Mouse (Mus musculus): Measurements from ENCODE around the gene Plagl1.
"Not testable (repeated sequence)": the region's sequence is repeated elsewhere in the genome, so short reads cannot be mapped to it uniquely, and the experiment has no call there.

Plagl1 gene

GRCm38 (mm10) chr10:13060021-13060668 lies at the start of gene Plagl1:
TSS of gene Plagl1 (plus strand) at chr10:13060504.
- DNase-seq (ENCODE audit: low read depth, low spot score) = no peak

DNA sequence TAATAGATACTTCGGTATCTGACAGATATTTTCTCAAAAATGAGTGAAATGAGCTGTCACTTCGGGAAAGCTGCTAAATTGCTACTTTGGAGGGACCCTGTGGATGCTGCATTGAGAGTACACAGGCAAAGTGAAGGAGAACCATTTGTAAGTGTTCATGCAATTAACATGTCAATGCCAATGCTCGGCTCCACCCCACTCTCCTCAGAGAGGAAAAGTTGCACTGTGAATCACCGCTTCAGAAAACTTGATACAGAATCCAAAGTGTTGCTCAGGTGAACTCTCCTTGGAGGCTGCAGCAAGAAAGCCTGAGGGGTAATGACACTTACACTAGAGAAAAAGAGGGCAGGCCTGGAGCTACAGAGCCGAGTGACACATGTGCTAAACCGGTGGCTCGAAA lies 46.3 kb upstream of the Plagl1 start:
- no peak for DNase-seq (ENCODE audit: low read depth, low spot score)

- peak; percentile 73 for DNase-seq (ENCODE audit: low read depth, low spot score)
These were observed 43.7 kb upstream of the Plagl1 start for GRCm38 (mm10) chr10:13016573-13016972.

DNA sequence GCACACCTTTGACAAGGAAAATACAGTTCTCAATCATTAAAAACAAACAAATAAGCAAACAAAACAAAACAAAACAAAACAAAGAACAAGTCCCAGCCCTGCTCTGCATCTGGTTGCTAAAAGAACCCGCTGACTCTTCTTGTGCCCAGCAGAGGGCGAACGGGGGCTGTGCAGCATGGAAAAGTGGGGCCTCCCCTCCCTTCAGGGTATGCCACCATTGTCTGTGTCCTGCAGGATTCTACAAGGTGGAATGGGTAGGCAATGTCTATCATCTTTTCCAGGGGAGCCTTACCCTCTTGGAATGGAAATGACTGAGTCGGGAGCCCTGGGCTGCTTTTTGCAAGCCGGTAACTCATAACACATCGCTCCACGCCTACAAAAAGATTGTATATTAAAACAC lies 41.8 kb upstream of the Plagl1 start:
- peak; percentile 42 for DNase-seq (ENCODE audit: low read depth, low spot score)

- no peak for DNase-seq (ENCODE audit: low read depth, low spot score)
These were observed 41.3 kb upstream of the Plagl1 start for GRCm38 (mm10) chr10:13019026-13019425.

- no peak for DNase-seq (ENCODE audit: low read depth, low spot score)
These were observed 38.2 kb upstream of the Plagl1 start for GRCm38 (mm10) chr10:13022103-13022502.

DNA sequence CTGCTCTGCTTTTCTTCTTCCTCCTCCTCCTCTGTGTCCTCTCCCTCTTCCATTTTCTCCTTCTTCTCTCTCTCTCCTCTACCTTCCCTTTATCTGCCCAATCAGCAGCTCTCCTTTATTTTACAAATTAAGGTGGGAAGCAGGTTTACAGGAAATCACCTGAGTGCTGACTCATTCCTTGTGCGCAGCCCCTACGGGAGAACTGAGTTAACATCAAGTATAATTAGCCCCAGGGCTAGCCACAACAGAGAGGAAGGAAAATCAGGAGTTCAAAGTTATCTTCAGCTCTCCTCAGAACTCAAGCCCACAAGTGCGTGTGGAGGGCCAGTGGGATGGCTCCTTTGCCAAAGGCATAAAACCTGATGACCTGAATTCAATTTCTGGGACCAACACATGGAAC lies 36.3 kb upstream of the Plagl1 start:
- DNase-seq (ENCODE audit: low read depth, low spot score) = not testable (repeated sequence)

DNA sequence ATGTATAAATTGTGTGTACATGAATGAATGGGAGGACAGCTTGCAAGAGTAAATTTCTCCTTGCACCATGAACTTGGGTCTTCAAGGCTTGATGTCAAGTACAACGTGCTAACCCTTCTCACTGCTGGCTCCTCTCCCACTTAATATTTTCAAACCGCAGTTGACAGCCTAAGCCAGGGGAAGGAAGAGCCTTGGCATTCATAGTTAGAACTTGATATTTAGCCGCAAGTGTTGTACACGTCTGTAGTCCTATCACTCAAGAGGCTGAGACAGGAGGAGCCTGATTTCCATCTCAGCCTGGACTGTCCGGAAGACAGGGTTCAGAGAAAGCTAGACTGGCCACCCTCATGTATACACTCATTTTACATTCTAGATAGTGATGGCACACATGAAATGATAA lies 32.6 kb upstream of the Plagl1 start:
- DNase-seq (ENCODE audit: low read depth, low spot score) = no peak

DNA sequence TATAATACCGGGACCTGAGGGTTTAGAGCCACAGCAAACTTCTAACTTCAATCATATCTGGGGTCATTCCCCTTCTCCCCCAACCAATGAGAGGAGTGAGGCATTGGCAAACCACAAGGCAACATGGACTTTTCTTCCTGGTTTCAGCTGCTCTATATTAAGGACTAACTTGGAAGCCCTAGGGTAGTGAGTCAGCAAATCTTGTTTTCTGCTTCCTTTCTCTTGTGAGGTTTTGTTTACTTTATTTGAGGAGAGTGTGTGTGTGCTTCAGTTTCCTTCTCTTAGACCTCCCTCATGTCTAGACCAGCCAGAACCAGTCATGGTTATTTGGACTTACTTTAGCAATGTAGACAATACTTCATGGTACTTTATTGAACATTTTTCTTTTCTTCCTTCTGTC lies 32.1 kb upstream of the Plagl1 start:
- DNase-seq (ENCODE audit: low read depth, low spot score) = no peak

DNA sequence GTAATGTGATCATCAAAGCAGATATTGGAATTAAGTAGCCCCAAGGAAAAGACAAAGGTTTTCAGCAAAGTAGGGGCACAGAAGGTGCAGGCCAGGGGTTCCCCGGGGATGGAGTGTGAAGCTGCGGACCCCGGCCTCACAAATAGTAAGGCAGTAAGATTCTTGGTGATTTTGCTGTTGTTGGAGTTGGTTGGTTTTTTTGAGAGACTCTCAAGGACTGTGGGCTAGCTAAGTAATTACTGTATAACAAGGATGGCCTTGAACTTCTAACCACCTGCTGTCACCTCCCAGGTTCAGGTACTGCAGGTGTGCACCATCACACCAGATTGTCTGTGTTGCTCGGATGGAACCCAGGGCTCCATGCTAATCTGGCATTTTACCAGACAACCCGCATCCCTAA lies 30.9 kb upstream of the Plagl1 start:
- no peak for DNase-seq (ENCODE audit: low read depth, low spot score)

DNA sequence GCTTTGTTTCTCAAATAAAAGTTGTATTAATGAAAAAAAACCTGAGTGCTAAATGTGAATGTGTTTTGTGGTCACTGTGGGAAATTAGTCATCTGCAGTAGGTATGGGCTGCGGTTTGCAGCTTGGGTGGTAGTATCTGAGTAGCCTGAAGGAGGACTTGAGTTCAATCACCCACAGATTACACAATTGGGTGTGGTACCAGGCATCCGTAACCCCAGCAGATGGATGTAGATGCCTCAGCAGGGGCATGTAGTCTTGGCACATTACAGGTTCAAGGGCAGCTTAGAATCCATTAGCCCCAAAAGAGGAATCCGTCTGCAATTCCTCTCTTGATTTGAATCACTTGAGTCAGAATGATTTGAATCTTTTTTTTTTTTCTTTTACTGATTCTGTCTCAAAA lies 25.0 kb upstream of the Plagl1 start:
- DNase-seq (ENCODE audit: low read depth, low spot score) = no peak

- no peak for DNase-seq (ENCODE audit: low read depth, low spot score)
These were observed 20.6 kb upstream of the Plagl1 start for GRCm38 (mm10) chr10:13039637-13040174.

DNA sequence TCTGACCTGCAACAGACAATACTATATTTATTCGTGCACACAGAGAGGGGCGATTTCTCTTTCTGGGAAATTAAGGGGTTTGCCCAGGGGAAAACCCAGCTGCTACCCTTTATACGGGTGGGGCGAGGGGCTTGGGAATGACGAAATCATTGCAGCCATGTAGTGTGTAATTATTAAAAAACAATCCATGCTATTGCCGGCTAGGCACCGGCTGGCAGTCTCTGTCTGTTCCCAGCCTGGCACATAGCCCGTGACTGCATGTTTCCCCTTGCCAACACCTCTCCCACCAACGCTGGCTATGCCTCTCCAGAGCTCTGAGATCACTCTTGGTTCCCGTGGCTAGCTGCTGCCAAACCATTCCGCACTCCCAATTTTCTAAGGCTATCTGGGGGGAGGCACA lies 15.6 kb upstream of the Plagl1 start:
- no peak for DNase-seq (ENCODE audit: low read depth, low spot score)

DNA sequence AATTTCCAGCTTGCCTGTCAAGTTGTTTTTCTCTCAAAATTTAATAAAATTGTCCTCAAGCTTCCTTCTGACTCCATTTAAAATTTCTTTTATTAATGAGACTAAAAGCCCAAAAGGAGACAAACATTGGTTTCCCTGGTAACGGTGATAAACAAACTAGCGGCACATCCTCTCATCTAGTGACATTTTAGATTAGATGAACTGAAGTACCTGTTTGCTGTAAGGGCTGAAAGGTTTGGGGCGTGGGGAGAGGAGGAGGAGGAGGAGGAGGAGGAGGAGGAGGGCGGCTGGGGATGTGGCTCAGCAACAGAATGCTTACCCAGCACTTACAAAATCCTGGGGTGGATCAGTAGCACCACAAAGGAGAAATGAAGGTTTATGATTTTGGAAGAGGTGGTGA lies 12.5 kb upstream of the Plagl1 start:
- no peak for DNase-seq (ENCODE audit: low read depth, low spot score)

DNA sequence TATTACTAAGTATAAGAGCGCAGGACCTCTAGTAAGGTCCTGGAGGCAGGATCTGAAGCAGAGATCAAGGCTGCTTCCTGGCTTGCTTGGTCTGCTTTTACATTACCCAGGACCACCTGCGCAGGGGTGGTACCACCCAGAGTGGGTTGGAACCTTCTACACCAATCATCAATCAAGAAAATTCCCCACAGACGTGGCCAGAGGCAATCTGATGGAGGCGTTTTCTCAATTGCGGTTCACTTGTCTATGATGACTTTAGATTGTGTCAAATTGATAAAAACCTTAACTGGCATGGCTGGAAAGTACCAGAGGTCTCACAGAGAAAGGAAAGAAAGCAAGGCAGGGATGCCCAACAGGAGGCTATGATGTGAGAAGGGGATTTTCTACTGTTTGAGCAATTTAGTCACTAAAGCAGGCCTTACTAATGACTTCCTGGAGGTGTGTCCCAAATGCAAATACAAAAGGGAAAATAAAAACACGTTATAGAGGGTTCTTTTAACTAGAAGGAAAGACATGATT lies 3.4 kb upstream of the Plagl1 start:
- no peak for DNase-seq (ENCODE audit: low read depth, low spot score)

- no peak for DNase-seq (ENCODE audit: low read depth, low spot score)
These were observed 742 bp downstream of the Plagl1 start for GRCm38 (mm10) chr10:13060821-13061671.

- no peak for DNase-seq (ENCODE audit: low read depth, low spot score)
These were observed 2.1 kb downstream of the Plagl1 start for GRCm38 (mm10) chr10:13062373-13062772.

- no peak for DNase-seq (ENCODE audit: low read depth, low spot score)
These were observed 3.2 kb downstream of the Plagl1 start for GRCm38 (mm10) chr10:13063457-13063856.

- DNase-seq (ENCODE audit: low read depth, low spot score) = no peak
These were observed 4.9 kb downstream of the Plagl1 start for GRCm38 (mm10) chr10:13065129-13065752.

DNA sequence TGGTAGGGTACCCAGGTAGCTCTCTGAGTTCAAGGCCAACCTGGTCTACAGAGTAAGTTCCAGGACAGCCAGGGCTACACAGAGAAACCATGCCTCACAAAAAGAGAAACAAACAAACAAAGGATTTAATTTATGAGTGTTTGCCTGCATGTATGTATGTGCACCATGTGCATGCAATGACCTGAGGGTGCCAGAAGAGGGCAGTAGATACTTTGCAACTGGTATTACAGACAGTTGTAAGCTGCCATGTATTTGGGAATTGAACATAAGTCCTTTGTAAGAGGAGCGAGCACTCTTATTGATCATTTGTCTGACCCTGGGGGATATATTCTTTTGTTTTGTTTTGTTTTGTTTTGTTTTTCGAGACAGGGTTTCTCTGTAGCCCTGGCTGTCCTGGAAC lies 10.7 kb downstream of the Plagl1 start:
- peak; percentile 7 for DNase-seq (ENCODE audit: low read depth, low spot score)

- DNase-seq (ENCODE audit: low read depth, low spot score) = no peak
These were observed 16.7 kb downstream of the Plagl1 start for GRCm38 (mm10) chr10:13076807-13077532.

GRCm38 (mm10) chr10:13082459-13082858 lies 22.2 kb downstream of the Plagl1 start:
- DNase-seq (ENCODE audit: low read depth, low spot score) = no peak
